Comparison of ENCODE assay signal across 24 mouse cellular contexts in the genomic region with DNA sequence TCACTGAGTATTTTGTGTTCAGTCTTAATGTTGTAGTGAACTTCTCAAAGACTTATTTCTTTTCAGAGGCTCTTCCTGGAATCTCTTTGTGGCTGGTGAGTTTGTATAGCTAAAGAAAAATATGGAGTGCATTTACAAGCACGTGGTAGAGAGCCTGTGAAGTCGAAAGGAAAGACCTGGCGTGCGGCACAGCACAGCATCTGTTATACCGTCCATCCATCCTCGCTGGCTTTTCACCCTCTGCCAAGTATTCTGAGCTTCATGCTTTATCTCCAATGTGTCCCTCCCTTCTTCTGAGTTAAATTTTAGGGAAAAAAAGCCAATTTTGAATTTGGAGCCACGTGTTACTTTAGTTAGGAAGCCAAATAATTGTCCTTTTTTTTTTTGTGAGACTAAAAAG. TPM values are rescaled to one million over a fixed set of nuclear protein-coding genes. Genes with fewer than 3 reads are reported as not detected.
DNase-seq lines count a peak whose midpoint lies in the region; ATAC-seq and TF ChIP-seq lines count a peak whose summit lies in the region.
"Had no signal": no experiment of that assay in that cellular context is flagged by ENCODE, and none has a peak within 500 bp of the region (broad histone marks: within the 10 kb centered on the region; RNA-seq: fewer than 3 reads in every experiment).

No protein-coding gene starts in this region.

- no peaks in the 10 kb centered on the region for H3K27me3 ChIP-seq in midbrain, postnatal 0 days (ENCODE audit: insufficient read depth, low read length)
- H3K27me3 ChIP-seq: CH12.LX; embryonic facial prominence, embryonic 13.5 days; embryonic facial prominence, embryonic 15.5 days; forebrain, embryonic 12.5 days; forebrain, embryonic 15.5 days had no signal

- no peak overlapping the region for H3K4me3 ChIP-seq in midbrain, postnatal 0 days (ENCODE audit: low read depth, low read length)
- H3K4me3 ChIP-seq: embryonic facial prominence, embryonic 13.5 days; embryonic facial prominence, embryonic 15.5 days; erythroblast, embryonic 14.5 days; forebrain, embryonic 10.5 days; forebrain, embryonic 12.5 days; forebrain, embryonic 15.5 days had no signal

- intact Hi-C loops in heart, postnatal 36 days (cut with DNase I), result no loop called here

- DNase-seq in cerebellum, adult 9-10 months, result peak; percentile 4
- DNase-seq in cerebellum, postnatal 14 days, result peak; percentile 25 to 52
- DNase-seq in cerebellum, postnatal 36 days, result no peak
- peak; percentile 75 for DNase-seq in heart, adult 11 months
- DNase-seq in heart, postnatal 36 days, result no peak
- peak; percentile 14 for DNase-seq in brain, adult 2 months (ENCODE audit: low read depth, low spot score)
- no peak for DNase-seq in midbrain, postnatal 0 days (ENCODE audit: low spot score)
- DNase-seq: adrenal gland, adult 2 months; adrenal gland, postnatal 10 days; adrenal gland, postnatal 25 days; B cell, adult 2 months; cerebellum, adult 18-20 months; cerebellum, adult 8-10 months; embryo, embryonic 11 days had no signal

- no peak for TF ChIP-seq CTCF in midbrain, postnatal 0 days (IDR thresholded peaks at IDR 0.05)

- no peak overlapping the region for H3K9ac ChIP-seq in midbrain, postnatal 0 days (replicated peaks; ENCODE audit: low read length, poor library complexity, severe bottlenecking)
- H3K9ac ChIP-seq: embryonic facial prominence, embryonic 13.5 days; embryonic facial prominence, embryonic 15.5 days; forebrain, embryonic 12.5 days; forebrain, embryonic 15.5 days had no signal

- H3K27ac ChIP-seq in midbrain, postnatal 0 days (ENCODE audit: low read depth, low read length), result no peak overlapping the region
- H3K27ac ChIP-seq: embryonic facial prominence, embryonic 13.5 days; embryonic facial prominence, embryonic 15.5 days; forebrain, embryonic 10.5 days; forebrain, embryonic 12.5 days; forebrain, embryonic 15.5 days had no signal

- no peaks in the 10 kb centered on the region for H3K4me1 ChIP-seq in midbrain, postnatal 0 days (ENCODE audit: insufficient read depth, low read length)
- H3K4me1 ChIP-seq: embryonic facial prominence, embryonic 13.5 days; embryonic facial prominence, embryonic 15.5 days; forebrain, embryonic 10.5 days; forebrain, embryonic 12.5 days; forebrain, embryonic 15.5 days had no signal

- no peaks in the 10 kb centered on the region for H3K36me3 ChIP-seq in midbrain, postnatal 0 days (ENCODE audit: insufficient read depth, low read length)
- H3K36me3 ChIP-seq: embryonic facial prominence, embryonic 13.5 days; embryonic facial prominence, embryonic 15.5 days; forebrain, embryonic 10.5 days; forebrain, embryonic 12.5 days; forebrain, embryonic 15.5 days; G1E had no signal

- ATAC-seq in cerebellum, adult (ENCODE audit: insufficient number of reproducible peaks, low FRiP score, low TSS enrichment), result no peak
- ATAC-seq in midbrain, postnatal 0 days (ENCODE audit: low FRiP score), result no peak
- ATAC-seq: CD4-positive, CD25-positive, alpha-beta regulatory T cell, adult 4 months; forebrain, embryonic 15.5 days had no signal

- no peaks in the 10 kb centered on the region for H3K9me3 ChIP-seq in midbrain, postnatal 0 days (ENCODE audit: low read length)
- H3K9me3 ChIP-seq: embryonic facial prominence, embryonic 13.5 days; embryonic facial prominence, embryonic 15.5 days; forebrain, embryonic 10.5 days; forebrain, embryonic 12.5 days; forebrain, embryonic 15.5 days had no signal

- no peak overlapping the region for H3K4me2 ChIP-seq in midbrain, postnatal 0 days (ENCODE audit: low read depth, low read length, poor library complexity, severe bottlenecking)
- H3K4me2 ChIP-seq: embryonic facial prominence, embryonic 13.5 days; embryonic facial prominence, embryonic 15.5 days; forebrain, embryonic 12.5 days; forebrain, embryonic 15.5 days had no signal

- 76% methylated on average over 7 of the region's 7 CpGs for WGBS in midbrain, postnatal 0 days

RNA-seq across cellular contexts. Expression of a gene that starts 33.7 kb away (rescaled TPM):
- 10 to 100 TPM; 51.1 to 64.5 TPM for total RNA-seq in heart, postnatal 36 days (2021)
- total RNA-seq in midbrain, postnatal 0 days (2014; rRNA removed), result 11.2 and 12.1 TPM in 2 replicates
- polyA plus RNA-seq in midbrain, postnatal 0 days (2015; fragmentation: Nextera tagmentation; extraction: Ambion mirVana), result 1.5 and 2.0 TPM in 2 replicates
- polyA plus RNA-seq: CD4-positive, CD25-positive, alpha-beta regulatory T cell, adult 4 months; erythroblast, embryonic 14.5 days; G1E had no signal

Comparison
In these comparisons a context has a peak if more than half of its experiments do, and no peak if none do; other contexts are left out.
1. DNase-seq: peak in cerebellum, adult 9-10 months (single experiment), cerebellum, postnatal 14 days (2 of 2), heart, adult 11 months (single experiment) and brain, adult 2 months (single experiment); none in cerebellum, postnatal 36 days (0 of 2), heart, postnatal 36 days (0 of 2) and midbrain, postnatal 0 days (single experiment).